Mouse (Mus musculus): ENCODE measurements around the gene Pias3. TPM values are rescaled to one million over a fixed set of nuclear protein-coding genes. Genes with fewer than 3 reads are reported as not detected.
"Not testable (repeated sequence)": the region's sequence is repeated elsewhere in the genome, so short reads cannot be mapped to it uniquely, and the experiment has no call there.

Gene Pias3
- total and polyA plus RNA-seq, 2 experiments from 2014 or later, result 46.0 to 49.7 TPM

- no peak overlapping the region for H3K4me3 ChIP-seq (ENCODE audit: low read depth, low read length)
- no peaks in the 10 kb centered on the region for H3K4me1 ChIP-seq (ENCODE audit: insufficient read depth, low read length)
- H3K9me3 ChIP-seq (ENCODE audit: low read length), result no peaks in the 10 kb centered on the region
- no peaks in the 10 kb centered on the region for H3K36me3 ChIP-seq (ENCODE audit: insufficient read depth, low read length)
- H3K27me3 ChIP-seq (ENCODE audit: insufficient read depth, low read length), result peaks cover 5% of the 10 kb centered on the region; the same call in 1 of the 2 replicates
- 88% methylated on average over 3 of the region's 3 CpGs for WGBS
- H3K4me2 ChIP-seq (ENCODE audit: low read depth, low read length, poor library complexity, severe bottlenecking), result no peak overlapping the region
- no peak overlapping the region for H3K9ac ChIP-seq (replicated peaks; ENCODE audit: low read length, poor library complexity, severe bottlenecking)
- no peak overlapping the region for H3K27ac ChIP-seq (ENCODE audit: low read depth, low read length)
- ATAC-seq (ENCODE audit: low FRiP score), result no peak
- DNase-seq (ENCODE audit: low spot score), result no peak
- no peak for TF ChIP-seq CTCF (IDR thresholded peaks at IDR 0.05)
These were observed 12.7 kb upstream of the Pias3 start for GRCm38 (mm10) chr3:96683496-96683895.

- Histone ChIP-seq H3K9ac (replicated peaks; ENCODE audit: low read length, poor library complexity, severe bottlenecking) (no peak overlapping the region), H3K27ac (ENCODE audit: low read depth, low read length) (no peak overlapping the region), H3K27me3 (ENCODE audit: insufficient read depth, low read length) (peaks cover 5% of the 10 kb centered on the region; the same call in 1 of the 2 replicates), H3K4me3 (ENCODE audit: low read depth, low read length) (no peak overlapping the region), H3K4me2 (ENCODE audit: low read depth, low read length, poor library complexity, severe bottlenecking) (peak overlapping the region; percentile 32), H3K36me3 (ENCODE audit: insufficient read depth, low read length) (no peaks in the 10 kb centered on the region), H3K4me1 (ENCODE audit: insufficient read depth, low read length) (no peaks in the 10 kb centered on the region), H3K9me3 (ENCODE audit: low read length) (no peaks in the 10 kb centered on the region)
- WGBS, result 71% methylated on average over 17 of the region's 17 CpGs
- TF ChIP-seq CTCF (IDR thresholded peaks at IDR 0.05), result no peak
- DNase-seq (ENCODE audit: low spot score), result no peak
- no peak for ATAC-seq (ENCODE audit: low FRiP score)
These were observed 11.9 kb upstream of the Pias3 start for GRCm38 (mm10) chr3:96684151-96684821.

- WGBS, result 52% methylated on average over 28 of the region's 28 CpGs
- no peak for ATAC-seq (ENCODE audit: low FRiP score)
- H3K9ac ChIP-seq (replicated peaks; ENCODE audit: low read length, poor library complexity, severe bottlenecking), result no peak overlapping the region
These were observed 11.4 kb upstream of the Pias3 start for GRCm38 (mm10) chr3:96684822-96685156.

GRCm38 (mm10) chr3:96686057-96686456 lies 10.1 kb upstream of the Pias3 start:
- H3K4me1 ChIP-seq (ENCODE audit: insufficient read depth, low read length); H3K4me2 ChIP-seq (ENCODE audit: low read depth, low read length, poor library complexity, severe bottlenecking); H3K9ac ChIP-seq (replicated peaks; ENCODE audit: low read length, poor library complexity, severe bottlenecking); H3K27me3 ChIP-seq (ENCODE audit: insufficient read depth, low read length); H3K4me3 ChIP-seq (ENCODE audit: low read depth, low read length); H3K9me3 ChIP-seq (ENCODE audit: low read length); ATAC-seq (ENCODE audit: low FRiP score); DNase-seq (ENCODE audit: low spot score); H3K27ac ChIP-seq (ENCODE audit: low read depth, low read length); H3K36me3 ChIP-seq (ENCODE audit: insufficient read depth, low read length): not testable (repeated sequence)
- WGBS, result 96% methylated on average over 5 of the region's 5 CpGs

More at GRCm38 (mm10) chr3:96684822-96685156, 11.4 kb upstream of the Pias3 start:
- no peaks in the 10 kb centered on the region for H3K36me3 ChIP-seq (ENCODE audit: insufficient read depth, low read length)
- H3K9me3 ChIP-seq (ENCODE audit: low read length), result no peaks in the 10 kb centered on the region
- no peak for TF ChIP-seq CTCF (IDR thresholded peaks at IDR 0.05)
- H3K4me1 ChIP-seq (ENCODE audit: insufficient read depth, low read length), result no peaks in the 10 kb centered on the region
- DNase-seq (ENCODE audit: low spot score), result no peak
- H3K4me3 ChIP-seq (ENCODE audit: low read depth, low read length), result 0 out of 2 replicates have a peak overlapping the region, but pooled peaks have one; percentile 8
- peak overlapping the region; percentile 32 for H3K4me2 ChIP-seq (ENCODE audit: low read depth, low read length, poor library complexity, severe bottlenecking)
- H3K27ac ChIP-seq (ENCODE audit: low read depth, low read length), result no peak overlapping the region
- peaks cover 5% of the 10 kb centered on the region; the same call in 1 of the 2 replicates for H3K27me3 ChIP-seq (ENCODE audit: insufficient read depth, low read length)

GRCm38 (mm10) chr3:96688854-96689253 lies 7.3 kb upstream of the Pias3 start:
- TF ChIP-seq CTCF (IDR thresholded peaks at IDR 0.05), result no peak
- H3K9ac ChIP-seq (replicated peaks; ENCODE audit: low read length, poor library complexity, severe bottlenecking), result no peak overlapping the region
- DNase-seq (ENCODE audit: low spot score), result no peak
- no peak overlapping the region for H3K4me3 ChIP-seq (ENCODE audit: low read depth, low read length)
- H3K9me3 ChIP-seq (ENCODE audit: low read length), result no peaks in the 10 kb centered on the region
- no peak overlapping the region for H3K4me2 ChIP-seq (ENCODE audit: low read depth, low read length, poor library complexity, severe bottlenecking)
- peaks cover 5% of the 10 kb centered on the region; the same call in 1 of the 2 replicates for H3K27me3 ChIP-seq (ENCODE audit: insufficient read depth, low read length)
- no peak for ATAC-seq (ENCODE audit: low FRiP score)
- no peak overlapping the region for H3K27ac ChIP-seq (ENCODE audit: low read depth, low read length)
- no peaks in the 10 kb centered on the region for H3K4me1 ChIP-seq (ENCODE audit: insufficient read depth, low read length)
- 88% methylated on average over 11 of the region's 11 CpGs for WGBS
- H3K36me3 ChIP-seq (ENCODE audit: insufficient read depth, low read length), result no peaks in the 10 kb centered on the region

- ATAC-seq (ENCODE audit: low FRiP score), result no peak
- H3K4me3 ChIP-seq (ENCODE audit: low read depth, low read length), result no peak overlapping the region
- no peaks in the 10 kb centered on the region for H3K9me3 ChIP-seq (ENCODE audit: low read length)
- no peak overlapping the region for H3K27ac ChIP-seq (ENCODE audit: low read depth, low read length)
- H3K4me2 ChIP-seq (ENCODE audit: low read depth, low read length, poor library complexity, severe bottlenecking), result no peak overlapping the region
- TF ChIP-seq CTCF (IDR thresholded peaks at IDR 0.05), result peak; percentile 36
- H3K9ac ChIP-seq (replicated peaks; ENCODE audit: low read length, poor library complexity, severe bottlenecking), result no peak overlapping the region
- no peaks in the 10 kb centered on the region for H3K4me1 ChIP-seq (ENCODE audit: insufficient read depth, low read length)
- 51% methylated on average over 3 of the region's 3 CpGs for WGBS
- H3K36me3 ChIP-seq (ENCODE audit: insufficient read depth, low read length), result no peaks in the 10 kb centered on the region
- H3K27me3 ChIP-seq (ENCODE audit: insufficient read depth, low read length), result no peaks in the 10 kb centered on the region
- DNase-seq (ENCODE audit: low spot score), result no peak
These were observed 5.9 kb upstream of the Pias3 start for GRCm38 (mm10) chr3:96690298-96690697.
